Mouse (Mus musculus): ENCODE measurements at regions not wholly inside any gene's neighbourhood (a gene's known extent, or its start where the extent isn't known, plus 50 kb on each side); places are given as distances from the start of the nearest gene placed in this dataset.
A peak's percentile ranks its signal among the peaks of the same experiment; 100 is the strongest.
"Not testable (repeated sequence)": the region's sequence is repeated elsewhere in the genome, so short reads cannot be mapped to it uniquely, and the experiment has no call there.

GRCm38 (mm10) chr1:161728546-161729206, 59.6 kb downstream of the Fasl start:
- DNase-seq (ENCODE audit: low spot score in 2 of 2): no peak

GRCm38 (mm10) chr1:161727357-161727756, 60.9 kb downstream of the Fasl start:
- not testable (repeated sequence) for DNase-seq (ENCODE audit: low spot score in 2 of 2)

- not testable (repeated sequence) for DNase-seq (ENCODE audit: low spot score in 2 of 2)
These were observed 62.2 kb downstream of the Fasl start for GRCm38 (mm10) chr1:161726098-161726497.

GRCm38 (mm10) chr1:161719876-161720275, 68.4 kb downstream of the Fasl start:
- no peak for DNase-seq (ENCODE audit: low spot score in 2 of 2)

GRCm38 (mm10) chr1:161718254-161718653, 70.0 kb downstream of the Fasl start:
- no peak for DNase-seq (ENCODE audit: low spot score in 2 of 2)

- peak; percentile 61 to 64 for DNase-seq (ENCODE audit: low spot score in 2 of 2)
These were observed 75.4 kb downstream of the Fasl start for GRCm38 (mm10) chr1:161712918-161713317.

GRCm38 (mm10) chr1:161712283-161712682, 76.0 kb downstream of the Fasl start:
- no peak for DNase-seq (ENCODE audit: low spot score in 2 of 2)

- DNase-seq (ENCODE audit: low spot score in 2 of 2): no peak
These were observed 81.2 kb downstream of the Fasl start for GRCm38 (mm10) chr1:161707049-161707448.

- DNase-seq (ENCODE audit: low spot score in 2 of 2): no peak
These were observed 83.3 kb downstream of the Fasl start for GRCm38 (mm10) chr1:161704961-161705360.

GRCm38 (mm10) chr1:161704527-161704926, 83.8 kb downstream of the Fasl start:
- no peak for DNase-seq (ENCODE audit: low spot score in 2 of 2)

- no peak for DNase-seq (ENCODE audit: low spot score in 2 of 2)
These were observed 92.4 kb downstream of the Fasl start for GRCm38 (mm10) chr1:161695886-161696285.

- no peak for DNase-seq (ENCODE audit: low spot score in 2 of 2)
These were observed 94.5 kb downstream of the Fasl start for GRCm38 (mm10) chr1:161693768-161694160.

GRCm38 (mm10) chr1:161692836-161693767, 95.2 kb downstream of the Fasl start:
- no peak for DNase-seq (ENCODE audit: low spot score in 2 of 2)

- no peak for DNase-seq (ENCODE audit: low spot score in 2 of 2)
These were observed 99.3 kb downstream of the Fasl start for GRCm38 (mm10) chr1:161688946-161689345.

GRCm38 (mm10) chr1:161687548-161687947, 100.7 kb downstream of the Fasl start:
- peak; percentile 73 to 80 for DNase-seq (ENCODE audit: low spot score in 2 of 2)

- DNase-seq (ENCODE audit: low spot score in 2 of 2): no peak
These were observed 107.7 kb downstream of the Fasl start for GRCm38 (mm10) chr1:161680558-161680957.

- no peak for DNase-seq (ENCODE audit: low spot score in 2 of 2)
These were observed 117.4 kb downstream of the Fasl start for GRCm38 (mm10) chr1:161670937-161671336.

GRCm38 (mm10) chr1:161664321-161664720, 124.0 kb downstream of the Fasl start:
- no peak for DNase-seq (ENCODE audit: low spot score in 2 of 2)

- no peak for DNase-seq (ENCODE audit: low spot score in 2 of 2)
These were observed 124.9 kb downstream of the Fasl start for GRCm38 (mm10) chr1:161663351-161663750.

GRCm38 (mm10) chr1:161662241-161662640, 126.1 kb downstream of the Fasl start:
- DNase-seq (ENCODE audit: low spot score in 2 of 2): peak; percentile 13 to 27

- DNase-seq (ENCODE audit: low spot score in 2 of 2): no peak
These were observed 130.8 kb downstream of the Fasl start for GRCm38 (mm10) chr1:161657511-161657910.

- no peak for DNase-seq (ENCODE audit: low spot score in 2 of 2)
These were observed 138.9 kb downstream of the Fasl start for GRCm38 (mm10) chr1:161649387-161649786.

All from layer of hippocampus, postnatal 10 days (tissue).